Mouse (Mus musculus) heart, embryonic 16.5 days (tissue): ENCODE data around the gene Gipc2. TPM values are rescaled to one million over a fixed set of nuclear protein-coding genes. Genes with fewer than 3 reads are reported as not detected.

Source experiments
- ATAC-seq: fragments of 200-750 bp; cut with Nextera tagmentation; replicated peaks from 2 replicates; pipeline ENCODE4 v1.8.0; 2017; ENCODE audit warnings: moderate number of reproducible peaks; ENCODE audit not compliant: insufficient read depth, low FRiP score; ENCODE audit errors: extremely low read depth
- H3K27ac ChIP-seq: fragments of 300-500 bp; sonication (generic); 2 replicates; pipeline ENCODE4 v1.5.1; 2014; ENCODE audit warnings: mild to moderate bottlenecking, low read length, control low read depth, moderate library complexity
- H3K27me3 ChIP-seq: fragments of 300-500 bp; sonication (generic); 2 replicates; pipeline ENCODE4 v1.6.1; 2014; ENCODE audit warnings: low read length, mixed read lengths; ENCODE audit not compliant: control insufficient read depth, insufficient read depth
- H3K36me3 ChIP-seq: fragments of 300-500 bp; sonication (generic); 2 replicates; pipeline ENCODE4 v1.6.1; 2014; ENCODE audit not compliant: control insufficient read depth, insufficient read depth
- H3K4me1 ChIP-seq: fragments of 300-500 bp; sonication (generic); 2 replicates; pipeline ENCODE4 v1.6.1; 2014; ENCODE audit warnings: low read length, mixed read lengths; ENCODE audit not compliant: control insufficient read depth, insufficient read depth
- H3K4me2 ChIP-seq: fragments of 300-500 bp; sonication (generic); 2 replicates; pipeline ENCODE4 v1.6.1; 2014; ENCODE audit warnings: low read depth, mild to moderate bottlenecking, control low read depth, low read length
- H3K4me3 ChIP-seq: fragments of 300-500 bp; sonication (generic); 2 replicates; pipeline ENCODE4 v1.5.1; 2014; ENCODE audit warnings: mild to moderate bottlenecking, control low read depth, low read length
- H3K9ac ChIP-seq: fragments of 300-500 bp; sonication (generic); 2 replicates; pipeline ENCODE4 v1.6.1; 2014; ENCODE audit warnings: low read length, control low read depth
- H3K9me3 ChIP-seq: fragments of 300-500 bp; sonication (generic); replicated peaks from 2 replicates; pipeline ENCODE4 v1.6.1; 2016; ENCODE audit warnings: low read length; ENCODE audit not compliant: control insufficient read depth
- WGBS: fragments of 180-500 bp; shearing (Covaris S2); extraction: QIAGEN DNeasy Blood & Tissue Kit; methylation state at CpG from one replicate; pipeline ENCODE4 v1.1.7; 2014; 5-methylcytosine and 5-hydroxymethylcytosine counted together
- polyA plus RNA-seq: library from polyadenylated mRNA; unstranded; fragments of >200 nt; fragmentation: Nextera tagmentation; extraction: Ambion mirVana; gene quantifications from 2 replicates; pipeline ENCODE4 v1.2.1, GENCODE M21; 2015

Gene Gipc2
- polyA plus RNA-seq: 5.7 and 6.4 TPM in 2 replicates

GRCm38 (mm10) chr3:152166099-152166423 lies at the start of gene Gipc2:
Gipc2 (minus strand) TSS chr3:152166230.
- ATAC-seq: no peak

DNA sequence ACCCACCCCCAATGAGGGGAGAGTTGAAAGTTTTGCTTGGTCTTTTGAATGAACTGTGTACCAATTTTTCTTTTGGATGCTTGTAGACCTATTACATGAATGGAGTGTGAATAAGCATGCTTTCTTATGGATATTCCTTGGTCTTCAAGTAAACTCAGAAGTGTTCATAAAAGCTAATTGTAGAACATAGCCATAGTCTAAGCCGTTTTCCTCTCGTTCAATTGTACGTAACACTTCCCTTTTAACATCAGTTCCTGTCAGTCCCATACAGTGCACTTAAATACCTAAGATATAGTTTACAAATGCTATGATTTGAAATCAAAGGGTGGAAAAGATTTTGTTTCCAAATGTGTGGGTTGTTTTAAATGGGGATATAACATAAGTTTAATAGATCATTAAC lies 47.4 kb upstream of the Gipc2 start:
- Histone ChIP-seq H3K4me2 (peak overlapping the region; percentile 86), H3K27me3 (no peaks in the 10 kb centered on the region), H3K36me3 (peaks cover 15% of the 10 kb centered on the region), H3K9me3 (no peaks in the 10 kb centered on the region), H3K27ac (no peak overlapping the region), H3K4me1 (peaks cover 23% of the 10 kb centered on the region), H3K4me3 (no peak overlapping the region; the same call in 1 of the 2 replicates), H3K9ac (no peak overlapping the region)
- ATAC-seq: no peak
- 22% methylated on average over 3 of the region's 3 CpGs for WGBS

More at GRCm38 (mm10) chr3:152166099-152166423, at the start of gene Gipc2:
- no peaks in the 10 kb centered on the region for H3K27me3 ChIP-seq
- H3K9me3 ChIP-seq: no peaks in the 10 kb centered on the region; the same call in 1 of the 2 replicates
- H3K36me3 ChIP-seq: no peaks in the 10 kb centered on the region
- peak within 1 kb of the TSS; percentile 83 for H3K9ac ChIP-seq
- H3K27ac ChIP-seq: peak within 1 kb of the TSS; percentile 41
- peak within 1 kb of the TSS; percentile 63 for H3K4me3 ChIP-seq
- WGBS: 20% methylated on average over 10 of the region's 10 CpGs
- peak within 1 kb of the TSS; percentile 99 for H3K4me2 ChIP-seq
- H3K4me1 ChIP-seq: peaks cover 24% of the 10 kb centered on the region

- H3K9ac ChIP-seq: peak overlapping the region; percentile 98
- peak overlapping the region; percentile 86 for H3K4me2 ChIP-seq
- H3K4me1 ChIP-seq: peaks cover 25% of the 10 kb centered on the region
- H3K9me3 ChIP-seq: no peaks in the 10 kb centered on the region
- WGBS: 2% methylated on average over 7 of the region's 7 CpGs
- peaks cover 4% of the 10 kb centered on the region for H3K36me3 ChIP-seq
- H3K27me3 ChIP-seq: no peaks in the 10 kb centered on the region
- peak overlapping the region; percentile 74 for H3K4me3 ChIP-seq
- no peak for ATAC-seq
- H3K27ac ChIP-seq: peak overlapping the region; percentile 96; the same call in 1 of the 2 replicates
Observed at GRCm38 (mm10) chr3:152211731-152212279, 45.8 kb upstream of the Gipc2 start.

DNA sequence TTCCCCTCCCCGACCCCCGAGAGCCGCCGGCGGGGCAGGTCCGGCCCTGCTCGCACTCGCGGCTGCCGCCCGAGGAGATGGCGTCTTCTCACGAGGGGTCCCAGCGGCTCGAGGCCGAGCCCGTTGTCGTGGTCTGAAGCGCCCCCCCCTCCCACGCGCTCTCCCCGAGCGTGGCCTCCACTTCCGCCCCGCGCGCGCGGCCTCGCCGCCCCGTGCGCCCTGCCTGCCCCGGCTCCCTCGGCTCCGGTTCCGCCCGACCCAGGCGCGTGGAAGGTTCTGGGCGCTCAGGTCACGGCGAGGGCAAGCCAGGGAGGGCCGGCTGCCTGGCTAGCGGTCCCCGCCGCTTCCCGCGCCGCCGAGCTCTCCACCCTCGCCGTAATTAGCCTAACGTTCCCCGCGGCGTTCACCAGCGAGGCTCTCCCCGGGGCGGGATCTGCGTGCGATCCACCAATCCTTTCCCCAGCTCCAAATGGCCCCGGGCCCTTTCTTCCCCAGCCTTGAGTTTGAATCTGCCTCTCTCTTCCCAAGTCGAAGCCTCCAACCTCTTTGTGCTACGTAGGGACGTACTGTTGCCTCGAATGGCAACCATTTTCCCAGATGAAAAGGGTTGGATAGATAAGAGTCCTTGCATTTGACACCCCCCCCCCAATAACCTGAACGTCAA lies 44.8 kb upstream of the Gipc2 start:
- peak; percentile 59 for ATAC-seq
- Histone ChIP-seq H3K4me3 (peak overlapping the region; percentile 74), H3K27me3 (no peaks in the 10 kb centered on the region), H3K27ac (peak overlapping the region; percentile 96), H3K36me3 (no peaks in the 10 kb centered on the region; the same call in none of the 2 replicates), H3K4me2 (peak overlapping the region; percentile 86), H3K9me3 (no peaks in the 10 kb centered on the region), H3K4me1 (peaks cover 25% of the 10 kb centered on the region), H3K9ac (peak overlapping the region; percentile 98)
- under 1% methylated on average over 67 of the region's 68 CpGs for WGBS

- Histone ChIP-seq H3K4me1 (peaks cover 25% of the 10 kb centered on the region), H3K9me3 (no peaks in the 10 kb centered on the region), H3K4me3 (peak within 1 kb of the TSS; percentile 74), H3K27ac (peak within 1 kb of the TSS; percentile 100), H3K9ac (peak within 1 kb of the TSS; percentile 100), H3K27me3 (no peaks in the 10 kb centered on the region), H3K36me3 (no peaks in the 10 kb centered on the region; the same call in 1 of the 2 replicates), H3K4me2 (peak within 1 kb of the TSS; percentile 86)
- peak; percentile 96 for ATAC-seq
- under 1% methylated on average over 85 of the region's 85 CpGs for WGBS
Observed at GRCm38 (mm10) chr3:152209967-152210634, 44.1 kb upstream of the Gipc2 start, which contains the start of the genes Dnajb4 and Fubp1. Dnajb4 (minus strand) TSS chr3:152210302. Fubp1 (plus strand) TSS chr3:152210422.

- Histone ChIP-seq H3K27me3 (no peaks in the 10 kb centered on the region), H3K36me3 (no peaks in the 10 kb centered on the region; the same call in 1 of the 2 replicates), H3K9me3 (no peaks in the 10 kb centered on the region), H3K4me2 (peak overlapping the region; percentile 85), H3K4me3 (peak overlapping the region; percentile 74), H3K9ac (peak overlapping the region; percentile 100), H3K4me1 (peaks cover 28% of the 10 kb centered on the region), H3K27ac (peak overlapping the region; percentile 100)
- ATAC-seq: peak; percentile 12
- 3% methylated on average over 25 of the region's 25 CpGs for WGBS
Observed at GRCm38 (mm10) chr3:152209177-152209966, 43.3 kb upstream of the Gipc2 start.

DNA sequence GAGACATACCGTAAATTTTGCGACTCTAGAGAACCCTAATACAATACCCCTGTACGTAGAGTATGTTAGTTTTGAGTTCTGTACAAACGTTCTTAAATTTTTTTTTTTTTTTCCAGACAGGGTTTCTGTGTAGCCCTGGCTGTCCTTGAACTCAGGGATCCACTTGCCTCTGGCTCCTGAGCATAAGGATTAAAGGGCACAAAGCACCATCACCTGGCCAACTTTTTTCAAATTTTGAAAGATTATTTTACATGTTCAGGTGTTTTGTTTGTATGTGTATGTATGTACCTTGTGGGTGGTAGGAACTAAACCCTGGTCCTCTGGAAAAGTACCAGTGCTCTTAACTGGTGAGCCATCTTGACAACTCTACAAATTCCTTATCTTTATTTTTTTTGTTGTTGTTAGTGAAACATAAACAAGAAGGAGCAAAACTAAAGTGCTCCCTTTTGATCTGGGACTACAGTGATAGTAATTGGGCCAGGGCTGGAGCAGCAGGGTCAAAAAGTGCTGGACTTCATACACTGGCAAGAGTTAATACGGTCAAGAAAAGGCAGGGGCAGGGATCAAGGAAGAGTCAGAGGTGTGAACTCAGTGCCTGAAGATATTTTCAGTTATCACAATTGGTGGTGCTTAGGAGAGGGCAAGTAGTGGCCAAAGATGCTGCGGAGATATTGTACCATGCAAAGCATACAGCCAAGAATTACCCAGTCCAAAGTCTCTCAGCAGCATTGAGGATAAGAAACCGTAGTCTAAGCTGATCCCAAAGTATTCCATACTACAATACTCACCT lies 42.3 kb upstream of the Gipc2 start:
- Histone ChIP-seq H3K4me2 (peak overlapping the region; percentile 85; the same call in 1 of the 2 replicates), H3K27me3 (no peaks in the 10 kb centered on the region), H3K9ac (no peak overlapping the region), H3K4me3 (no peak overlapping the region), H3K9me3 (no peaks in the 10 kb centered on the region), H3K4me1 (peaks cover 26% of the 10 kb centered on the region), H3K27ac (no peak overlapping the region), H3K36me3 (no peaks in the 10 kb centered on the region; the same call in 1 of the 2 replicates)
- 83% methylated on average over 7 of the region's 7 CpGs for whole genome bisulfite sequencing
- no peak for ATAC-seq

- WGBS: 85% methylated on average over 4 of the region's 4 CpGs
- ATAC-seq: no peak
- H3K9ac ChIP-seq: no peak overlapping the region
- no peak overlapping the region for H3K4me2 ChIP-seq
- peaks cover 16% of the 10 kb centered on the region for H3K4me1 ChIP-seq
- H3K4me3 ChIP-seq: no peak overlapping the region
- no peak overlapping the region for H3K27ac ChIP-seq
- no peaks in the 10 kb centered on the region for H3K9me3 ChIP-seq
- no peaks in the 10 kb centered on the region for H3K36me3 ChIP-seq
- no peaks in the 10 kb centered on the region for H3K27me3 ChIP-seq
Observed at GRCm38 (mm10) chr3:152207156-152207555, 41.1 kb upstream of the Gipc2 start.
